Mouse (Mus musculus): ENCODE measurements around the gene Gpr88.

Gene Gpr88

DNA sequence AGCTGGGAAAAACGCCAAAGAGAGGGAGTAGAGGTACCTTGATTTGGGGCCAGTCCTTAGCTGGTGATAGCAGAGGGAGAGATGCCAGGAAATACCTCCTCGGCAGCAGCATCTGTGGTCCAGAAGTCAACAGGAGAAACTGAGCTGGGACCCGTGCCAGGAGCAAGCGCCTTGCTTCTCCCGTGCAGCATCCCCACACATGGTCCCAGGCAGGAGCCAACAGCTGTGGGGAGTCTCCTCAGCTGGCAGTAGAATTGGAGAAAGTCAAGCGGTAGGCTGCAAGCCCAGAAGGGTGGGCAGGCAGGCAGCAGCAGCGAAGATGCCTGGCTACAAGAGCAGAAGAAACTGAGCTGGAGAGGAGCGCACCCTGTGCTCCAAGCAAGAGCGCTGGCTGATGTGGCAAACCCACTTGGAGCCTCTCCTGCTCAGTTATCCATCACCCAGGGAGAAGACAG, at the start of gene Gpr88:
TSS of gene Gpr88 (minus strand) at position 427 of the 455 bp plus-strand sequence.
- in situ Hi-C loops (cut with MboI, MseI), result loop anchor here in 1 of 2 experiments (10.0 kb wide), 1 partner anchor 198 kb away; no protein-coding TSS in a partner anchor

DNA sequence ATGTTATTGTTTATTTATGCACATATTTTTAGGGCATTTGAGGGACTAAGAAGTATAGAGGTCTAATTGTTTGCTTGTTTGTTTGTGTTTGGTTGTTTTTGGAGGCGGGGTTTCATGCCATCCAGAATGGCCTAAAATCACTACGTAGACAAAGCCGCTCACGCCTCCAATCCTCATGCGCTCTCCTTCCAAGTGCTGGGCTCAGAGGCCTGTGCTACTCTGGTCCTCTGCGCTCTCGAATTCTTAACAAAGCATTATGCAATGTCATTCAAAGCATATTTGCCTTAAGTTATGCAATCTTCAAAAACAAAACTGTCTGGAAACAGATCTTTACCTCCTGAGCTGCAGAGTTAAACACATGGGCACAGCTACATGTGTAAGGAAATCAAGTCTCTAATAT, 49.3 kb upstream of the Gpr88 start:
- in situ Hi-C loops (cut with MboI, MseI), result no loop called here

DNA sequence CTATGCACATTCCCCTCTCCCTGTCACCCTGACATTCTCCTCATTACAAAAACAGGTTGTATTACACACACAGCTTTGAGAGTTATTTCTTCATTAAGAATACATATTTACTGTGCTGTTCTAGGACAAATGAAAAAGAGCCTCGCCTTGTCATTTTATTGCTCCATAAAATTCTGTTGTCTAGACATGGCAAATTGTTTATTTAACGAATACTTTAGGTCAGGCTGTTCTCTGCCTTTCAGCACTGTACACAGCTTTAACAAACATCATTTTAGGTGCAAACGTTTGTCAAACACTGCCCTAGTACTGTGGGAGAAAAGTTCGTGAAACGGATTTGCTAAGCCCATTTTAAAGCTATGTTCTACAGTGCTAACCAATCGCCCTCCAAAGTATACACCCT, 48.5 kb upstream of the Gpr88 start:
- in situ Hi-C loops (cut with MboI, MseI), result no loop called here

DNA sequence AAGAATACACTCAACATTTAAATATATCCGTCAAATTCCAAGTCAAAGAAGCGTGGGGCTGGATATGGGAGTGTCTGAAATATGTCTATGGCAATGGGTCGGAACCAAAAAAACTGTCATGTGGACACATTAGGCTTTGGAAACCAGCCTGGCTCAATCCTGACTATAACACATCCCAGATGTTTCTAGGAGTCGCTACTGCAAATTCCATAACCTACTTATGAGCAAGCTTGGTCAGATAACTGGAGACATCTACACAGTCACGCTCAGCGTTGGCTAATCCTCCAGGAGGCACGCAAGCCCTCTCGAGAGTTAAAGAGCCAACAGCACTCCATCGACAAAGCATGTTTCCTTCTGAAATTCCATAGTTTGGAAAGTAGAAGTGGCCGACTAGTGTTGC, 45.4 kb upstream of the Gpr88 start:
- in situ Hi-C loops (cut with MboI, MseI), result loop anchor here in 1 of 2 experiments (10.0 kb wide), 1 partner anchor 554 kb away; no protein-coding TSS in a partner anchor

DNA sequence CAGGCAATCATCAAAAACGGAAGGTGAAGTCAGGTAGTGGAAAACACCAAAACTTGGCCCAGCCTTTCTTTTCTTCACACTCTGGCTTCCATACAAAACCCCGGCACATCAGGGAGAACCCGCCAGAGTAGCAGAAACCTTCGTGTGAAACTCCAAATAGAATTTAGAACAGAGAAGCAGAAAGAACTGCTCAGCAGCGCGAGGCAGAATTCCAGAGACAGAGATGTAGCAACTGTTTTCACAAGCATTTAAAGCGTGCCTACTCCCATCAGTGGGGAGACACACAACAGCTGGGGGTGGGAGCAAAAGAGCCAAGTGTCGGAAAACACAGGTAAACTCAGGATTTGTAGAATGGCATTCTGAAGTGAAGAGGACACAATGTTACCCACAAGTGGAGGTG, 44.7 kb upstream of the Gpr88 start:
- in situ Hi-C loops (cut with MboI, MseI), result loop anchor here in 1 of 2 experiments (10.0 kb wide), 1 partner anchor 553 kb away; no protein-coding TSS in a partner anchor

DNA sequence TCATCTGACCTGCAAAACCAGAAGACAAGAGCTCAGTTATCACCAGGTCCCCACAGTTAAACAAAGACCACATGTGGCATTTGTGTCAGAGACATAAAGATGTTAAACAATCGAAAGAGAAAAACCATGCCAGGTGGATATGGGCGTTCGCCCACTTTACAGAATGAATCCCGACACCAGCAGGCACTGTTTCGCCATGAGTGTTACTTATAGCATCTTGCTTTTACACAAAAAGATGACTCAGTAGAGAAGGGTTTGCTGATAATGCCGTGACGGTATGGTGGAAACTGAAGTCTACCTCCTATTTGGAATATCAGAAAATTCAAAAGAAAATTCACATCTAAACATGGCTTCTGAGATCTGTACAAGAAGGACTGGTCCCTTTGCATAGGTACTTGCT, 43.9 kb upstream of the Gpr88 start:
- in situ Hi-C loops (cut with MboI, MseI), result loop anchor here in 1 of 2 experiments (10.0 kb wide), 1 partner anchor 552 kb away; no protein-coding TSS in a partner anchor

DNA sequence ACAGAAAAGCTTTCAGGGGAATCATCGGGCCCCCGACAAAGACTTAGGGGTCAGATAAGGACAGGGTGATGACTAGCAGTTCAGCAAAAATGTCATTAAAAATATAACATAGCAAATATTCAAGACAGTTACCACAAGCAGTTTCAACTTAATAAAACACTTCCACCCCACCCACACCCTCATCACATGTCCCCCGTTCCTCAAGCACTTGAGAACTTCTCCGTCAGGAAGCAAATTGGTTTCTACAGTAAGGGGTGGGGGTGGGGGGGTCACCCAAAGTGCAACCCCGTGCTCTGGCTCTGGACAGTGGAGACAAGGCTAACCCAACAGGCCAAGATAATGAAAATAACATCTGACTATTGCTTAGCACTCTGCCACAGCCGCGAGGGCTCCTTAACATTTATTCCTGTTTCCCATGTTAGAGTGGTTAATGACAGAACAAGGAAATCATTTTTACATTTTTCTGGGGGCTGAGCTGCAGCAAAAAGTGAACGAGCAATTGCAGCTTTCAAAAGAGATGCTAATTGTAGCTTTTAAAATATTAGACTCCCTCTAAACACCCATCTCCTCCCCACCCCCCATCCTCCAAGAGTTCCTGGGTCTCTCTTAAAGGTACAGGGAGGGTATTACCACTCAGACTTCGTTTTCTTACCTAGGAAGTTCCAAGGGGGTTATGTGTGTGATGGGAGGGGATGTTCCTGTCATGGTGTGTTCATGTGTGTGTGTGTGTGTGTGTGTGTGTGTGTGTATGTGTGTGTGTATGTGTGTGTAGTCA, 36.9 kb upstream of the Gpr88 start:
- in situ Hi-C loops (cut with MboI, MseI), result loop anchor here in 1 of 2 experiments (10.0 kb wide), 1 partner anchor 545 kb away; no protein-coding TSS in a partner anchor

DNA sequence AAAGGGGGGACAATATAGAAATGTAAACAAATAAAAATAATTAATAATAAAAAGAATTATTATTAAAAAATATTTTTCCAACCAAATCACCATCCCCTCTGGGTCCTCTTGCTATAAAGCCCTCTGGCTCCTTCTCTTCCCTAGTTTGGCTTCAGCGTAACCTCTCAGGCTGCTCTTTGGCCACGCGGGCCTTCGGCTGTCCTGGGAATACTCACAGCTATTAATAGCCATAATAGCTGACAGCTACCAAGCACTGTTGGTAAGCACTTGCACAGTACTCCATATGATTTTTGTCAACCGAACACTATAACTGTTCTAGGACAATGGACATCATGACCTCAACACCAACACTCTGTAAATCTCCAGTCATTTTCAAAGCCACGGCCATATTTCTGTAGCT, 35.5 kb upstream of the Gpr88 start:
- in situ Hi-C loops (cut with MboI, MseI), result no loop called here

DNA sequence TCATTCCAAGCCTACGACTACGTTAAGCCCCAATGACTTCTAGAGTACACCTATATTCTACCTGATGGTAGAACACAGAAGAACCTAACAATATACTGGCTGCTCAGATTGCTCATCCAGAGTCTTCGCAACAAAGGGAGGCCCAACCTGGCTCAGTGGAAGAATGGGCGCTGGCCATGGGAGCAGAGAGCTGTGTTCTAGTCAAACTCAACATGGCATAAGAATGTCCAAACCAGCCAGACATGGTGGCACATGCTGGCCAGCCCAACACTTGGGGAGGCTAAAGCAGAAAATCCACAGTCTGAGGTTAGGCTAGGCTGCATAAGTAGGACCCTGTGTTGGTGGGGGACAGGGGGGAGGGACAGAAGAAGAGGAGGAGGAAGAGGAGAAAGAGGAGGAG, 31.4 kb upstream of the Gpr88 start:
- in situ Hi-C loops (cut with MboI, MseI), result no loop called here

DNA sequence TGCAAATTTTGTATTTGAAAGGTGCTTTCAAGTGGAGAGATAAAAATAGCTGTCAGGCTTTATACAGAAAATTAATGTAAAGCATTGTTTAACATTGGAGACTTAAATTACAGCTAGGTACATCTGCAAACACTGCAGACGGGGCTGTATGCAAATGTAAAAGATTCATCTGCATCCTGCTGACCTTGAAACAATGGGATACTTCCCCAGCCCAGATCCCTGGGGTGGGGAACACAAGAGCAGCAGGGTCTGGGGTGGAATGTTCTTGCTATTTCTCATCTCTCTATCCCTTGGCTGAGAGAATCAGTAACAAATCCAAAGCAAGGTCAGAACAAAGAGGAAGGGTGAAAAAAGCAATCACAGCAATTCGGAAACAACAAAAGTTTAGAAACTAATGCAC, 30.7 kb upstream of the Gpr88 start:
- in situ Hi-C loops (cut with MboI, MseI), result no loop called here

DNA sequence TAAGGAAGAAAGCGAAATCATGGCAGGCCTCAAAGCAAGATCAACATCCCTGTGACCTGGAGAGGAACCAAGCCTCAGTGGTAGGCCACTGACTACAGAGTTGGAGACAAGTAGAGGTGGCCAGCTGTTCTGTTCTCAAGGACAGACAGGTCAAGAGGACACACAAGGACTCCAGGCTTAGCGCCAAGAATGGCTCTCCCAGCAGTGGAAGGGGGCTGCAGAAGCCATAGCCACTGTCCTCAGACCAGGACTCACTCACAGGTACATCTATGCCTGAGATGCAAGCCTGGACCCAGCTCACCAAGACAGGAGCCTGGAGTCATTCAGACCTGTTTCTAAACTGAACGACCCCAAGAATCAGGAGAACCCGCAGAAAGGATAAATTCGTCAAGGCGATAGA, 28.4 kb upstream of the Gpr88 start:
- in situ Hi-C loops (cut with MboI, MseI), result no loop called here

DNA sequence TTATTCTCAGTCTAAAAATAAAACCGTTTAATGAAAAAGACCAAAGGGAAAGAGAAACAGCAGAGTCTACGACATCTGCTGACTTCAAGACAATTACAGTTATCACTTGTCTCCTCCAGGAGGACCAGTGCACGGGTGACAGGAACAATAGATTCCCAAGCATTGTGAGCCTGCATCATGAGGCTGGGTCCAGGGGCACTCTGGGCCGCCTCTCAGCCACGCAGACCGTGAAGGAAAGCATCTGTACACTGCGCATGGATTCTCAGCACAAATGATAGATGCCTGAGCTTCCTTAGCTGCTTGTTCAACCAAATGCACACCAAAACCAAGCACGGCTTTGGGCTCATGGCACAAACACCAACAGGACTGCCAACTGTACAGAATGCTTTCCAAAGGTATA, 23.8 kb upstream of the Gpr88 start:
- in situ Hi-C loops (cut with MboI, MseI), result no loop called here

DNA sequence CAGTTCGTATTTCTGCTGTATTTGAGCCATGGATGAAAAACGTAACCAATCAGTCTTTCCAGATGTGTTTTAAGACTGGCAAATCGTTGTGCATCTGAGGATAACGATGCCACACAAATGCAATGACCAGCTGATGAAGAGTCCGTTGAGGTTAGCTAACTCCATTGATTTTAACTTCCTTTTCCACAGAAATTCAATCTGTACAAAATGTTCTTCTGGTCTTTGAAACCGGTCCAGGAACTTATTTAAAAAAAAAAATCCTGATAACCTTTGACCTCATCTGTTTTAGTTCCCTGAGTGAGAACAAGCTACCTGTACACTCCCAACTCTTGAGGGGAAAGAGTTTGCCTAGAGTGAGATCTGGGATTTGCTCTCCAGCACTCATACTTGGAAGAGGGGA, 18.4 kb upstream of the Gpr88 start:
- in situ Hi-C loops (cut with MboI, MseI), result no loop called here

DNA sequence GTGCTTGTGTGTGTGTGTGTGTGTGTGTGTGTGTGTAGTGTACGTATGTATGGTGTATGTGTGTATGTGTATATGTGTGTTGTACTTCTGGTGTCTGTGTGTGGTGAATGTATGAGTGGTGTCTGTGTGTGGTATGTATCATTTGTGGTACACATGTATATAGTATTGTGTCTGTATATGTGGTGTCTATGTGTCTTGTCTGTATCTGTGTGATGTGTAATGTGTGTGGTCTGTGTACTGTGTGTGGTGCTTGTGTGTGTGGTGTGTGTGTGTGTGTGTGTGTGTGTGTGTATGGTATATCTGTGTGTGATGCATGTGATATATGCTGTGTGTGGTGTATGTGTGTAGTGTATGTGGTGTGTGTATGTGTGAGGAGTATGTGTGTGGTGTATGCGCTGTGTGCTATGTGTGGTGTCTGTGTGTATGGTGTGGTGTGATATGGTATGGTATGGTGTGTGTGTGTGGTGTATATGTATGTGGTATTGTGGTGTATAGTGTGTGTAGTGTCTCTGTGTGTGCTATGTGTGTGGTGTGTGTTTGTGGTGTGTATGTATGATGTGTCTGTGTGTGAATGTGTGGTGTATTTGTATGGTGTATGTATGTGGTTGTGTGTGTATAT, 13.8 kb upstream of the Gpr88 start:
- in situ Hi-C loops (cut with MboI, MseI), result no loop called here

DNA sequence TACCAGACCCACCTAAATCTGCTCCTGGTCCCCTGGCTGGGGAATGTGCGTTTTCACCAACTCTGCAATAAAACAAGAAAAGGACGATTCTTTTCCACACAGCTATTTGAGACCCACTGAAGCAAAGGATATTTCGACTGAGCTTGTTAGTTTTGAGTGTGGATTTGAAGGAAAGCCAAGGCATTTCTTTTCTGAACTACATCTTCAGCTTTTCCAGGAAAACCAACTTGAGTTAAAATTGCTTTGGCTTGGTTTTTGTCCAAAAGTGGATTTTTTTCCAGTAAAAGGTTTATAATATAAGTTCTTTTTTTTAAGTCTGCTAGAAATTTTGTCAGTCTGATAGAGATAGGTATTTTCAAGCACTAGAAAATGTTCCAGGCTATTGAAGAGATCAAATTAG, 13.1 kb upstream of the Gpr88 start:
- in situ Hi-C loops (cut with MboI, MseI), result no loop called here

DNA sequence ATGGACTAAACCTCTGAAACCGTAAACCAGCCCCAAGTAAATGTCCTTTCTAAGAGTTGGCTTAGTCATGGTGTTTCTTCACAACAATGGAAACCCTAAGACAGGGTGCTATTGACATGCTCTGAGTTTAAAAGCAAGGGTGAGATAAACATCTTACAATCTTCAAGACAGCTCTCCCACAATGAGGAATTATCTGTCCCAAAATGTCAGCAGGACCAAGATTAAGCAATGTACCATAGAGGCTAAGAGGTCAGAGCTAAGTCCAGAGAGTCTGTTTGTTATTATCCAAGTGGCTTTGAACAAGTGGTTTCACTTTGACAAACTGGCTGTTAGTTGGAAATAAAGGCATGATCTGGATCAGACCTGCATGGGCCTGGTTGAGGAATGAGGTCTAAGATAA, 10.7 kb upstream of the Gpr88 start:
- in situ Hi-C loops (cut with MboI, MseI), result no loop called here

DNA sequence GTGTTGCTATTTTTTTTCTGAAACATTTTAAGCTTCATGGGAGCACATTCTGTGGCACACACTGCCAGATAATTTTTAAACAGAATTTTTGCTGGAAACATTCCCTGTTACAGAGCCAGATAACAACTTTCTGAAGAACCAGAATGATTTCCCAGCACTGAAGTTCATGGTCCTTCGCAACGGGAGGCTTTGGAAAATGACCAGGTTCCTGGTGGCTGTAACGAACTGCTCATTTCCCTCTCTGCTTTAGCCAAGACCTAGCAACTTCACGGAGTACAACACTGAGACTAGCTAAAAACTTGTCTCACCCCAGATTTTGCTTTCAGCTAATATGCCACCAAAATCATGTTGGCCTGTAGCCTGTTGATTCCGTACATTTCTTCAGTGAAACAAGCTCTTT, 9.8 kb upstream of the Gpr88 start:
- in situ Hi-C loops (cut with MboI, MseI), result no loop called here

DNA sequence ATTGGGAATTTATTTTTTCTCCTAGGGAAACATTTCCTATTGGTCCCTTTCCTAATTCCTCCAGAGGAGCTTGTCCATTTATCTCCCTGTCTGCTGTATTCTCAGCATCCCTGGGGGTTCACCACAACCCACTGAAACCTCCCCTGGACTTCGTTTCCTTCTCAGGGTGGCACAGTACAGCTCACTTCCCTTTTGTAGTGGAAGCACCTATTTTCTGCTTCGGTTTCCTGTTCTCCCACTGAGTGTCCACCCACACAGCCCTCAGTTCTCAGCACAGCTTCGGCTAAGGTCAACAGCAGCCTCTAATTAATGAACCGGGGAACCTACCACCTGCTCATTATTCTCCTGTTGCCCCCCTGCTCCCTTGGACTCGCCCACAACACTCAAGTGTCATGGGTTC, 2.8 kb upstream of the Gpr88 start:
- in situ Hi-C loops (cut with MboI, MseI), result loop anchor here in 1 of 2 experiments (10.0 kb wide), 1 partner anchor 201 kb away; no protein-coding TSS in a partner anchor

DNA sequence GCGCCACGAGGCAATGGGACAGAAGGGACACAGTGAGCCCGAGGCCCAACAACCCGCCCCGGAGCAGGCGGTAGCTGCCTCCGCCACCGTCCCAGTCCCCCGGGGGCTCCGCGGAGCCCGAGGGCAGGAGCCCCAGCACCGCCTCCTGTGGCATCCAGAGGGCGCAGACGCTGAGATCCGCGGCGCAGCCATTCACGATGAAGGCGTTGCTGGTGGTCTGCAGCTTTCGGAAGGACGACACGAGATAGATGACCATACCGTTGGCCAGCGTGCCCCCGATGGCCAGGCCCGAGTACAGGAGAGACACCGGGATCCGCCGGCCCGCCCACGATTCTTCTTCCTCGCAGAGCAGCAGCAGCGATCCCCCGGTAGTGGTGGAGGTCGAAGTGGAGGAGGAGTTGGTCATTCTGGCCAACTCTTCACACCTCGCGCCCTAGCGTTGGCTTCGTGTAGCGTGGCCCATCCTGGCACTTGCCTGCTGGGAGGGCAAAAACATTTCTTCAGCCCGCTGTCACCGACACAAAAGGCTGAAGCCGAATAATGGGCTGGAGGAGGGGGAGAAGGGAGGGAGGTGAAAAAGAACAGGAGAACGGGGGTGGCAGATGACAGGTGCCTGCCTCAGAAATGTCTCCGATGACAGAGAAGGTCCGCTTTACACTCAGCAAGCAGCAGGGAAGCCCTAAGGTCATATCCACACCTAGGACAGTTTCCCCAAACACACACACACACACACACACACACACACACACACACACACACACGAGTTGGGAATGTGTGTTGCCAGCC, 855 bp downstream of the Gpr88 start:
- in situ Hi-C loops (cut with MboI, MseI), result loop anchor here in 1 of 2 experiments (10.0 kb wide), 1 partner anchor 198 kb away; no protein-coding TSS in a partner anchor

DNA sequence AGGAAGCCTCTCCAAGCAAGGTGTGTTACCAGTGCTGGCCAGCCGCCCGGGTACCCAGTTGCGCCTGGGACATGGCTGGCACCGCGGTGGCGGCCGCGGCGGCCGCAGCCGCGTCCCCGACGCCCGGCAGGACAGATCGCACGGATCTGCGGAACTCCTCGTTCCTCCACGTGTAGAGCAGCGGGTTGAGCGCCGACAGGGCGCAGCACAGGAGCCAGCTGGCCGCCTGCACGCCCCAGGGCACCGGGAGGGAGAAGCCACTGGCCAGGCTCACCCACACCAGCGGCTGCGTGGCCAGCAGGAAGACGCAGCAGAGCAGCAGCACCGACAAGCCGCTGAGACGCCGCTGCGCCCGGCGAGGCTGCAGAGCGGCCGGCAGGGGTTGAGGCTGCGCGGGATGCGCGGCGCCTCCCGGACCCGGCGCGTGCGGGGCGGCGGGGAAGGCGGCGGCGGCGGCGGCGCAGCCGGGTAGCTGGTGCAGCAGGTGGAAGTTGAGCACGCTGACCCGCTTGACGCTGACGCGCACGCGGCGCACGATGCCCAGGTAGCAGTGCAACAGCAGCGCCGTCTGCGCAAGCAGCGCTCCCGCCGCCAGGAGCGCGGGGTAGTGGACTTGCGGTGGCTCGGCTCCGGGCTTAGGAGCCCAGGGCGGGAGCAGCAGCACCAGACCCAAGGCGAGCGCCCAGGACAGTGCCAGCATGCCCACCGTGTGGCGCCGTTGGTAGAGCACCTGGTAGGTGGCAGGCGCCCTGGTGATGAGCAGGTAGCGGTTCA, 1.6 kb downstream of the Gpr88 start:
- in situ Hi-C loops (cut with MboI, MseI), result loop anchor here in 1 of 2 experiments (10.0 kb wide), 1 partner anchor 197 kb away; no protein-coding TSS in a partner anchor

DNA sequence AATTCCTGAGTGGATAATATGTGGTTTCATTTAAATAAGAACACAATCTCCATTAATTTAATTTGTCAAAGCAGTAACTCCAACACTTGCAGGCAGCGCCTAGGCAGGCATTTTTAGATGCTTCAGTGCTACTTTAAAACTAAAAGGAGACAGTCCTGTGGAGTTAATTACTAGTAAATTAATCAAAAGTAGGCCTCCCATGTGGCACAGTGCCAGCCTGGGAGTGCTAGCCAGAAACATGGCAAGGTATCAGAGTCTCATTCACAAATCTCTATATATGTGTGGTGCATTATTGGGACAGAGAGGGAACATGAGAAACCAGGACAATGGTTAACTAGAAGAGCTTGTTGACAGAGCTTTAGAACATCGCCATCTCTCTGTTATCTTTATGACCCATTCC, 4.3 kb downstream of the Gpr88 start:
- in situ Hi-C loops (cut with MboI, MseI), result no loop called here
